Mouse (Mus musculus): ENCODE results near the gene Trpc3. TPM values are rescaled to one million over a fixed set of nuclear protein-coding genes. Genes with fewer than 3 reads are reported as not detected.

Trpc3 gene
- polyA plus RNA-seq, 1 experiment from 2014 or later, result 3.2 TPM

DNA sequence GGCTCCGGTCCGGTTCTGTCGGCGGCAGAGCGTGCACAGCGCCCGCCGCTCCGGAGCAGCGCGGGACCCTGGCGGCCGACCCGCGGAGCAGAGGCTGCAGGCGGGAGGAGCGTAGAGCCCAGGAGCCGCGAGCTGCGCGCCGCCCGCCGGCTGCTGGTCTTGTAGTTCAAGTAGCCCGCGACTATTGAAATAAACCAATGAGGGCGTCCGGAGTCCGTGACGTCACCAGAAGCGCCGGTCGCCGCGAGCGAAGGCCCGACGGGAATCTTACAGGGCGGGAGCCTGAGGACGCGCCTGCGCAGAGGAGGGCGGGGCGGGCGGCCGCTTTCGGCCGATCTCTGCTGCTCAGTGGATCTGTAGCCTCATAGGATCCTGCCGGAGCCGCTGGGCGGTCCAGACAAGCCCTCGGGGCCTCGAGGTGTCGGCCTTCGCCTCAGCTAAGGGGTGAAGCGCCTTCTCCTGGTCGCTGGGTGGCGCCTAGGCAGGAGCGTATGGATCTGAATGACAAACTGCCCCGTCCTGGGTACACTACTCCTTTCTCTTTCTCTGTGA lies 118.1 kb downstream of the Trpc3 start, which contains the start of gene Ccna2:
Ccna2 (minus strand) TSS at position 324 of the 552 bp plus-strand sequence.
- under 1% methylated on average over 60 of the region's 60 CpGs for WGBS
- peaks cover 21% of the 10 kb centered on the region for H3K4me1 ChIP-seq
- H3K4me3 ChIP-seq, result peak within 1 kb of the TSS; percentile 71
- peak within 1 kb of the TSS; percentile 88 for H3K9ac ChIP-seq
- no peaks in the 10 kb centered on the region for H3K27me3 ChIP-seq
- H3K36me3 ChIP-seq, result peaks cover 32% of the 10 kb centered on the region
- H3K27ac ChIP-seq, result peak within 1 kb of the TSS; percentile 82
- peak within 1 kb of the TSS; percentile 94 for H3K4me2 ChIP-seq (replicated peaks)
- H3K9me3 ChIP-seq, result no peaks in the 10 kb centered on the region
- peak; percentile 100 for ATAC-seq (ENCODE audit: low FRiP score, low read depth)

DNA sequence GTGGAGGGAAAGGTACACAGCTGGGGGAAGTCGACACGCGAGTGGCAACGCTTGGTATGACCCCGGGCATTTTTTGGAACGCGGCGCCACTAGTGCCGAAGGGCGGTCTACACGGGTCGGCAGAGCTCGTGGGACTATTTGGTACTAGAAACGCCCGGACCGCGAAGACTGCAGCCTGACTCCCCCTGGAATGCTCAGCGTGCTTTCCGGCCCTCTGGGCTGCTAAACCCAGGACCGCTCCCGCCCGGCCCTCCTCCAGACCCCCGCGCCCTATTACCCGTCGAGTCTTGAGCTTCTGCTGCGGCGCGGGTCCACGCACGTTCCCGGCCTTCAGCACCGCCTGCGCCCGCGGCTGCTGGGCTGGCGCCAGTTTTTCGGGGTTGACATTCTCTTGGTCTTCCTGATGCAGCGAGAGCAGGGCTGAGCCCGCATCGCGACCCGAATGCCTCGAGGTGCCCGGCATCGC lies 118.6 kb downstream of the Trpc3 start:
- under 1% methylated on average over 46 of the region's 46 CpGs for WGBS
- Histone ChIP-seq H3K36me3 (peaks cover 37% of the 10 kb centered on the region), H3K27me3 (no peaks in the 10 kb centered on the region), H3K4me1 (peaks cover 21% of the 10 kb centered on the region), H3K27ac (peak overlapping the region; percentile 72), H3K9me3 (no peaks in the 10 kb centered on the region), H3K9ac (peak overlapping the region; percentile 88), H3K4me2 (replicated peaks) (peak overlapping the region; percentile 94), H3K4me3 (peak overlapping the region; percentile 71)
- ATAC-seq (ENCODE audit: low FRiP score, low read depth), result peak; percentile 26

Other genes starting within 250 kb of the Trpc3 start
- gene Anxa5, start 214.3 kb downstream of the Trpc3 start, polyA plus RNA-seq (2015; fragmentation: Nextera tagmentation; extraction: Ambion mirVana), result 334 and 341 TPM in 2 replicates
- 1.5 and 2.2 TPM in 2 replicates for gene 1810062G17Rik, start 214.2 kb downstream of the Trpc3 start, polyA plus RNA-seq (2015; fragmentation: Nextera tagmentation; extraction: Ambion mirVana)
- gene Gm11549, start 168.4 kb downstream of the Trpc3 start, polyA plus RNA-seq (2015; fragmentation: Nextera tagmentation; extraction: Ambion mirVana), result 0.08 TPM in 1 of 2 replicates, not detected in the other
- gene Exosc9, start 137.6 kb downstream of the Trpc3 start, polyA plus RNA-seq (2015; fragmentation: Nextera tagmentation; extraction: Ambion mirVana), result 67.2 and 69.9 TPM in 2 replicates
- 156 and 165 TPM in 2 replicates for gene Ccna2, start 118.0 kb downstream of the Trpc3 start, polyA plus RNA-seq (2015; fragmentation: Nextera tagmentation; extraction: Ambion mirVana)
- gene Bbs7, start 76.7 kb downstream of the Trpc3 start, polyA plus RNA-seq (2015; fragmentation: Nextera tagmentation; extraction: Ambion mirVana), result 19.8 and 19.9 TPM in 2 replicates
- gene 4932438A13Rik, start 172.9 kb upstream of the Trpc3 start, polyA plus RNA-seq (2015; fragmentation: Nextera tagmentation; extraction: Ambion mirVana), result 57.3 and 58.7 TPM in 2 replicates

Data from limb, embryonic 13.5 days (tissue).